Mouse (Mus musculus): Measurements from ENCODE around the gene Pgpep1l. TPM values are rescaled to one million over a fixed set of nuclear protein-coding genes. Genes with fewer than 3 reads are reported as not detected.
A peak's percentile ranks its signal among the peaks of the same experiment; 100 is the strongest.

Pgpep1l gene
- polyA plus RNA-seq, 1 experiment from 2014 or later: not detected

GRCm38 (mm10) chr7:68274951-68275350 is 10.9 kb upstream of the Pgpep1l start:
- ATAC-seq (no peak), DNase-seq (ENCODE audit: low read depth, low spot score) (no peak)
- POLR2A ChIA-PET: interaction anchor here (0.6 to 0.7 kb wide), 2 partner anchors 44 to 87 kb away, joined by 6 to 7 read pairs; no protein-coding TSS in a partner anchor
- CTCF ChIA-PET: no interaction called here
- TF ChIP-seq CTCF (IDR thresholded peaks at IDR 0.05): no peak
- H3K27me3 ChIP-seq: no peaks in the 10 kb centered on the region
- in situ Hi-C loops (cut with MboI; ENCODE audit: low pct_unique_long_range_greater_than_20kb): no loop called here

- no peak for ATAC-seq
- no peak for TF ChIP-seq CTCF (IDR thresholded peaks at IDR 0.05)
- CTCF ChIA-PET: no interaction called here
- in situ Hi-C loops (cut with MboI; ENCODE audit: low pct_unique_long_range_greater_than_20kb): no loop called here
- no peaks in the 10 kb centered on the region for H3K27me3 ChIP-seq
- POLR2A ChIA-PET: interaction anchor here (0.6 kb wide), 1 partner anchor 86 kb away, joined by 7 read pairs; no protein-coding TSS in a partner anchor
- DNase-seq (ENCODE audit: low read depth, low spot score): no peak
Observed at GRCm38 (mm10) chr7:68274218-68274617, 10.2 kb upstream of the Pgpep1l start.

- in situ Hi-C loops (cut with MboI; ENCODE audit: low pct_unique_long_range_greater_than_20kb): no loop called here
- no peak for TF ChIP-seq CTCF (IDR thresholded peaks at IDR 0.05)
- ATAC-seq (no peak), DNase-seq (ENCODE audit: low read depth, low spot score) (no peak)
- CTCF ChIA-PET: interaction anchor here (2.0 kb wide), 1 partner anchor 43 kb away, joined by 4 read pairs; no protein-coding TSS in a partner anchor
- no peaks in the 10 kb centered on the region for H3K27me3 ChIP-seq
- POLR2A ChIA-PET: no interaction called here
Observed at GRCm38 (mm10) chr7:68273515-68273914, 9.5 kb upstream of the Pgpep1l start, which contains the start of gene Fam169b. Fam169b (plus strand) TSS chr7:68273839.

- in situ Hi-C loops (cut with MboI; ENCODE audit: low pct_unique_long_range_greater_than_20kb): no loop called here
- POLR2A ChIA-PET: no interaction called here
Observed at GRCm38 (mm10) chr7:68272607-68273006, 8.6 kb upstream of the Pgpep1l start.

GRCm38 (mm10) chr7:68271816-68272215 is 7.8 kb upstream of the Pgpep1l start:
- ATAC-seq (no peak), DNase-seq (ENCODE audit: low read depth, low spot score) (no peak)
- no peak for TF ChIP-seq CTCF (IDR thresholded peaks at IDR 0.05)
- no peaks in the 10 kb centered on the region for H3K27me3 ChIP-seq
- ChIA-PET POLR2A (no interaction called here), CTCF (interaction anchor here (2.0 kb wide), 1 partner anchor 41 kb away, joined by 4 read pairs; no protein-coding TSS in a partner anchor)
- in situ Hi-C loops (cut with MboI; ENCODE audit: low pct_unique_long_range_greater_than_20kb): no loop called here

More at GRCm38 (mm10) chr7:68272607-68273006, 8.6 kb upstream of the Pgpep1l start:
- DNase-seq (ENCODE audit: low read depth, low spot score) (no peak), ATAC-seq (no peak)
- CTCF ChIA-PET: interaction anchor here (2.0 kb wide), 1 partner anchor 42 kb away, joined by 4 read pairs; no protein-coding TSS in a partner anchor
- no peak for TF ChIP-seq CTCF (IDR thresholded peaks at IDR 0.05)
- H3K27me3 ChIP-seq: no peaks in the 10 kb centered on the region

- TF ChIP-seq CTCF (IDR thresholded peaks at IDR 0.05): no peak
- no peak for DNase-seq (ENCODE audit: low read depth, low spot score)
- no peaks in the 10 kb centered on the region for H3K27me3 ChIP-seq
- ChIA-PET POLR2A (interaction anchor here (0.7 kb wide), 1 partner anchor 59 kb away, joined by 7 read pairs; no protein-coding TSS in a partner anchor), CTCF (interaction anchor here (1.1 to 1.4 kb wide), 2 partner anchors 12 to 32 kb away, joined by 3 to 4 read pairs; no protein-coding TSS in a partner anchor)
- no peak for ATAC-seq
- in situ Hi-C loops (cut with MboI; ENCODE audit: low pct_unique_long_range_greater_than_20kb): no loop called here
Observed at GRCm38 (mm10) chr7:68270551-68270950, 6.5 kb upstream of the Pgpep1l start.

- DNase-seq (ENCODE audit: low read depth, low spot score): peak; percentile 38
- no peak for ATAC-seq
- CTCF ChIA-PET: interaction anchor here (1.1 kb wide), 1 partner anchor 44 kb away, joined by 3 read pairs; no protein-coding TSS in a partner anchor
- POLR2A ChIA-PET: interaction anchor here (0.7 to 1.6 kb wide), 2 partner anchors 11 to 341 kb away, joined by 3 to 6 read pairs; no protein-coding TSS in a partner anchor
- in situ Hi-C loops (cut with MboI; ENCODE audit: low pct_unique_long_range_greater_than_20kb): no loop called here
- no peaks in the 10 kb centered on the region for H3K27me3 ChIP-seq
- TF ChIP-seq CTCF (IDR thresholded peaks at IDR 0.05): no peak
Observed at GRCm38 (mm10) chr7:68266691-68267090, 2.7 kb upstream of the Pgpep1l start.

- H3K27me3 ChIP-seq: no peaks in the 10 kb centered on the region
- ChIA-PET CTCF (no interaction called here), POLR2A (interaction anchor here (0.6 to 0.9 kb wide), 2 partner anchors 10 to 264 kb away, joined by 3 read pairs; no protein-coding TSS in a partner anchor)
- DNase-seq (ENCODE audit: low read depth, low spot score) (no peak), ATAC-seq (no peak)
- TF ChIP-seq CTCF (IDR thresholded peaks at IDR 0.05): no peak
- in situ Hi-C loops (cut with MboI; ENCODE audit: low pct_unique_long_range_greater_than_20kb): no loop called here
Observed at GRCm38 (mm10) chr7:68265391-68265790, 1.4 kb upstream of the Pgpep1l start.

GRCm38 (mm10) chr7:68264531-68264930 is 498 bp upstream of the Pgpep1l start:
- ChIA-PET POLR2A (interaction anchor here (0.6 kb wide), 1 partner anchor 22 kb away, joined by 3 read pairs; no protein-coding TSS in a partner anchor), CTCF (no interaction called here)
- ATAC-seq: no peak
- no peaks in the 10 kb centered on the region for H3K27me3 ChIP-seq
- in situ Hi-C loops (cut with MboI; ENCODE audit: low pct_unique_long_range_greater_than_20kb): no loop called here
- TF ChIP-seq CTCF (IDR thresholded peaks at IDR 0.05): no peak
- no peak for DNase-seq (ENCODE audit: low read depth, low spot score)

GRCm38 (mm10) chr7:68263346-68264027 is 546 bp downstream of the Pgpep1l start:
- no peak for TF ChIP-seq CTCF (IDR thresholded peaks at IDR 0.05)
- ATAC-seq (no peak), DNase-seq (ENCODE audit: low read depth, low spot score) (no peak)
- ChIA-PET POLR2A (no interaction called here), CTCF (no interaction called here)
- in situ Hi-C loops (cut with MboI; ENCODE audit: low pct_unique_long_range_greater_than_20kb): no loop called here
- no peaks in the 10 kb centered on the region for H3K27me3 ChIP-seq

- H3K27me3 ChIP-seq: no peaks in the 10 kb centered on the region
- ATAC-seq: no peak
- DNase-seq (ENCODE audit: low read depth, low spot score): no peak
- no peak for TF ChIP-seq CTCF (IDR thresholded peaks at IDR 0.05)
- in situ Hi-C loops (cut with MboI; ENCODE audit: low pct_unique_long_range_greater_than_20kb): no loop called here
- ChIA-PET POLR2A (no interaction called here), CTCF (no interaction called here)
Observed at GRCm38 (mm10) chr7:68262612-68263200, 1.3 kb downstream of the Pgpep1l start.
